Mouse (Mus musculus) forebrain, postnatal 0 days (tissue): ENCODE data around the gene Cfap54. TPM values are rescaled to one million over a fixed set of nuclear protein-coding genes. Genes with fewer than 3 reads are reported as not detected.
A peak's percentile ranks its signal among the peaks of the same experiment; 100 is the strongest.

Experiments used
- ATAC-seq: fragments of 200-750 bp; cut with Nextera tagmentation; 2 replicates; pipeline ENCODE4 v1.8.0; 2017; ENCODE audit warnings: mild to moderate bottlenecking, moderate library complexity
- DNase-seq: peaks from one replicate; pipeline ENCODE4 v3.0.0-alpha.2; 2015
- H3K27ac ChIP-seq: fragments of 300-500 bp; sonication (generic); 2 replicates; pipeline ENCODE4 v1.5.1; 2014; ENCODE audit warnings: low read depth, mild to moderate bottlenecking, antibody characterized with exemption, low read length, moderate library complexity, mixed read lengths
- H3K27me3 ChIP-seq: fragments of 300-500 bp; sonication (generic); 2 replicates; pipeline ENCODE4 v1.6.1; 2014; ENCODE audit warnings: mild to moderate bottlenecking, low read length, mixed read lengths; ENCODE audit not compliant: insufficient read depth
- H3K36me3 ChIP-seq: fragments of 300-500 bp; sonication (generic); 2 replicates; pipeline ENCODE4 v1.6.1; 2014; ENCODE audit warnings: mild to moderate bottlenecking, moderate library complexity; ENCODE audit not compliant: insufficient read depth
- H3K4me1 ChIP-seq: fragments of 300-500 bp; sonication (generic); 2 replicates; pipeline ENCODE4 v1.6.1; 2014; ENCODE audit warnings: antibody characterized with exemption; ENCODE audit not compliant: insufficient read depth
- H3K4me2 ChIP-seq: fragments of 300-500 bp; sonication (generic); 2 replicates; pipeline ENCODE4 v1.6.1; 2014; ENCODE audit warnings: low read depth, mild to moderate bottlenecking, moderate library complexity
- H3K4me3 ChIP-seq: fragments of 300-500 bp; sonication (generic); 2 replicates; pipeline ENCODE4 v1.5.1; 2014; ENCODE audit warnings: low read depth, low read length, mixed read lengths
- H3K9ac ChIP-seq: fragments of 300-500 bp; sonication (generic); 2 replicates; pipeline ENCODE4 v1.6.1; 2014; ENCODE audit warnings: mild to moderate bottlenecking
- H3K9me3 ChIP-seq: fragments of 300-500 bp; sonication (generic); 2 replicates; pipeline ENCODE4 v1.6.1; 2016; ENCODE audit warnings: low read length
- CTCF ChIP-seq: sonication (generic); IDR thresholded peaks from 2 replicates; pipeline ENCODE4 v1.5.1; 2016; ENCODE audit warnings: antibody characterized with exemption, control low read depth, low read depth
- WGBS: fragments of 180-500 bp; shearing (Covaris S2); extraction: QIAGEN DNeasy Blood & Tissue Kit; methylation state at CpG from one replicate; pipeline ENCODE4 v1.1.7; 2014; 5-methylcytosine and 5-hydroxymethylcytosine counted together
- polyA plus RNA-seq: library from polyadenylated mRNA; unstranded; fragments of >200 nt; fragmentation: Nextera tagmentation; extraction: Ambion mirVana; gene quantifications from 2 replicates; pipeline ENCODE4 v1.2.1, GENCODE M21; 2015
- total RNA-seq: library from RNA; depleted of rRNA; stranded (reverse); fragments of >200 nt; gene quantifications from 2 replicates; pipeline ENCODE4 v1.2.3, GENCODE M21; 2014

Cfap54 gene
- total and polyA plus RNA-seq, 2 experiments from 2014 or later, result 4.2 to 4.8 TPM

GRCm38 (mm10) chr10:93087504-93087903 is 6.1 kb upstream of the Cfap54 start:
- no peak overlapping the region for H3K9ac ChIP-seq
- DNase-seq (no peak), ATAC-seq (no peak)
- H3K4me1 ChIP-seq, result 0 out of 2 replicates have a peak, but pooled peaks cover 4% of the 10 kb centered on the region
- WGBS, result 94% methylated on average over 7 of the region's 7 CpGs
- no peak overlapping the region for H3K4me2 ChIP-seq
- H3K9me3 ChIP-seq, result no peaks in the 10 kb centered on the region
- H3K4me3 ChIP-seq, result no peak overlapping the region
- H3K36me3 ChIP-seq, result no peaks in the 10 kb centered on the region
- H3K27me3 ChIP-seq, result no peaks in the 10 kb centered on the region
- H3K27ac ChIP-seq, result no peak overlapping the region
- no peak for TF ChIP-seq CTCF

- Histone ChIP-seq H3K36me3 (no peaks in the 10 kb centered on the region), H3K27ac (peak overlapping the region; percentile 62; the same call in 1 of the 2 replicates), H3K27me3 (no peaks in the 10 kb centered on the region), H3K4me2 (no peak overlapping the region; the same call in 1 of the 2 replicates), H3K4me1 (peaks cover 8% of the 10 kb centered on the region; the same call in 1 of the 2 replicates), H3K9ac (no peak overlapping the region), H3K4me3 (no peak overlapping the region), H3K9me3 (no peaks in the 10 kb centered on the region)
- TF ChIP-seq CTCF, result no peak
- peak; percentile 36 for DNase-seq
- ATAC-seq, result peak; percentile 39; the same call in 1 of the 2 replicates
- 12% methylated on average over 8 of the region's 8 CpGs for WGBS
These were observed 2.5 kb upstream of the Cfap54 start for GRCm38 (mm10) chr10:93083963-93084340.

GRCm38 (mm10) chr10:93083198-93083962 is 2.0 kb upstream of the Cfap54 start:
- H3K36me3 ChIP-seq, result no peaks in the 10 kb centered on the region
- no peak overlapping the region for H3K9ac ChIP-seq
- peak; percentile 32; the same call in 1 of the 2 replicates for TF ChIP-seq CTCF
- peaks cover 8% of the 10 kb centered on the region; the same call in 1 of the 2 replicates for H3K4me1 ChIP-seq
- peak; percentile 67 for DNase-seq
- H3K4me2 ChIP-seq, result peak overlapping the region; percentile 46
- H3K9me3 ChIP-seq, result no peaks in the 10 kb centered on the region
- H3K4me3 ChIP-seq, result peak overlapping the region; percentile 22; the same call in 1 of the 2 replicates
- 1% methylated on average over 17 of the region's 17 CpGs for WGBS
- peak overlapping the region; percentile 62; the same call in 1 of the 2 replicates for H3K27ac ChIP-seq
- no peaks in the 10 kb centered on the region for H3K27me3 ChIP-seq
- peak; percentile 58 for ATAC-seq

GRCm38 (mm10) chr10:93079486-93079885 is 1.9 kb downstream of the Cfap54 start:
- Histone ChIP-seq H3K27me3 (no peaks in the 10 kb centered on the region), H3K4me1 (peaks cover 8% of the 10 kb centered on the region; the same call in 1 of the 2 replicates), H3K9me3 (no peaks in the 10 kb centered on the region), H3K27ac (no peak overlapping the region), H3K9ac (no peak overlapping the region), H3K4me3 (no peak overlapping the region), H3K36me3 (no peaks in the 10 kb centered on the region), H3K4me2 (no peak overlapping the region)
- no peak for ATAC-seq
- no peak for TF ChIP-seq CTCF
- 91% methylated on average over 3 of the region's 3 CpGs for WGBS
- no peak for DNase-seq

- no peak for TF ChIP-seq CTCF
- 82% methylated on average over 11 of the region's 11 CpGs for WGBS
- H3K27ac ChIP-seq, result no peak overlapping the region
- DNase-seq, result no peak
- H3K4me1 ChIP-seq, result peaks cover 7% of the 10 kb centered on the region; the same call in 1 of the 2 replicates
- no peaks in the 10 kb centered on the region for H3K36me3 ChIP-seq
- H3K4me3 ChIP-seq, result no peak overlapping the region
- no peak overlapping the region for H3K9ac ChIP-seq
- no peak for ATAC-seq
- no peaks in the 10 kb centered on the region for H3K9me3 ChIP-seq
- no peak overlapping the region for H3K4me2 ChIP-seq
- H3K27me3 ChIP-seq, result no peaks in the 10 kb centered on the region
These were observed 3.4 kb downstream of the Cfap54 start for GRCm38 (mm10) chr10:93077935-93078479.

- no peak overlapping the region for H3K4me2 ChIP-seq
- H3K27ac ChIP-seq, result no peak overlapping the region
- H3K9ac ChIP-seq, result no peak overlapping the region
- no peak for TF ChIP-seq CTCF
- H3K9me3 ChIP-seq, result no peaks in the 10 kb centered on the region
- DNase-seq, result no peak
- no peak overlapping the region for H3K4me3 ChIP-seq
- H3K36me3 ChIP-seq, result no peaks in the 10 kb centered on the region
- no peaks in the 10 kb centered on the region; the same call in 1 of the 2 replicates for H3K4me1 ChIP-seq
- WGBS, result 77% methylated on average over 9 of the region's 9 CpGs
- no peaks in the 10 kb centered on the region for H3K27me3 ChIP-seq
- ATAC-seq, result no peak
These were observed 5.0 kb downstream of the Cfap54 start for GRCm38 (mm10) chr10:93076376-93076775.

GRCm38 (mm10) chr10:93075856-93076255 is 5.6 kb downstream of the Cfap54 start:
- 38% methylated on average over 8 of the region's 8 CpGs for WGBS
- TF ChIP-seq CTCF, result no peak
- Histone ChIP-seq H3K4me2 (no peak overlapping the region), H3K4me3 (no peak overlapping the region), H3K9ac (no peak overlapping the region), H3K9me3 (no peaks in the 10 kb centered on the region), H3K4me1 (no peaks in the 10 kb centered on the region), H3K36me3 (no peaks in the 10 kb centered on the region), H3K27me3 (no peaks in the 10 kb centered on the region), H3K27ac (no peak overlapping the region)
- DNase-seq (no peak), ATAC-seq (no peak)
